Mouse (Mus musculus) heart, embryonic 15.5 days (tissue): ENCODE results near the gene Scaper. TPM values are rescaled to one million over a fixed set of nuclear protein-coding genes. Genes with fewer than 3 reads are reported as not detected.

ENCODE experiments used
- ATAC-seq: fragments of 200-750 bp; cut with Nextera tagmentation; replicated peaks from 2 replicates; pipeline ENCODE4 v1.8.0; 2017; ENCODE audit warnings: low read depth, moderate TSS enrichment; ENCODE audit not compliant: insufficient number of reproducible peaks, insufficient read depth, low FRiP score
- H3K27ac ChIP-seq: fragments of 300-500 bp; sonication (generic); 2 replicates; pipeline ENCODE4 v1.5.1; 2015; ENCODE audit warnings: mild to moderate bottlenecking, inconsistent platforms
- H3K27me3 ChIP-seq: fragments of 300-500 bp; sonication (generic); 2 replicates; pipeline ENCODE4 v1.6.1; 2015; ENCODE audit warnings: inconsistent platforms
- H3K36me3 ChIP-seq: fragments of 300-500 bp; sonication (generic); 2 replicates; pipeline ENCODE4 v1.6.1; 2015; ENCODE audit warnings: mild to moderate bottlenecking, inconsistent platforms
- H3K4me1 ChIP-seq: fragments of 300-500 bp; sonication (generic); replicated peaks from 2 replicates; pipeline ENCODE4 v1.6.1; 2015; ENCODE audit warnings: inconsistent platforms
- H3K4me2 ChIP-seq: fragments of 300-500 bp; sonication (generic); 2 replicates; pipeline ENCODE4 v1.6.1; 2015; ENCODE audit warnings: inconsistent platforms, mild to moderate bottlenecking, moderate library complexity
- H3K4me3 ChIP-seq: fragments of 300-500 bp; sonication (generic); 2 replicates; pipeline ENCODE4 v1.5.1; 2015; ENCODE audit warnings: mild to moderate bottlenecking, inconsistent platforms
- H3K9ac ChIP-seq: fragments of 300-500 bp; sonication (generic); 2 replicates; pipeline ENCODE4 v1.6.1; 2015; ENCODE audit warnings: mild to moderate bottlenecking, inconsistent platforms
- H3K9me3 ChIP-seq: fragments of 300-500 bp; sonication (generic); replicated peaks from 2 replicates; pipeline ENCODE4 v1.6.1; 2016; ENCODE audit warnings: inconsistent platforms
- WGBS: fragments of 180-500 bp; shearing (Covaris S2); methylation state at CpG from one replicate; pipeline ENCODE4 v1.1.7; 2015; ENCODE audit warnings: mixed read lengths; 5-methylcytosine and 5-hydroxymethylcytosine counted together
- polyA plus RNA-seq: library from polyadenylated mRNA; unstranded; fragments of >200 nt; fragmentation: Nextera tagmentation; extraction: Ambion mirVana; gene quantifications from 2 replicates; pipeline ENCODE4 v1.2.1, GENCODE M21; 2015

Scaper gene
- polyA plus RNA-seq, 1 experiment from 2014 or later: 8.5 TPM

GRCm38 (mm10) chr9:55545556-55546175, 392.3 kb downstream of the Scaper start:
- Histone ChIP-seq H3K9me3 (no peaks in the 10 kb centered on the region), H3K27ac (no peak overlapping the region), H3K27me3 (peaks cover 88% of the 10 kb centered on the region), H3K4me2 (peak overlapping the region; percentile 60), H3K9ac (0 out of 2 replicates have a peak overlapping the region, but pooled peaks have one; percentile 7), H3K4me1 (peaks cover 54% of the 10 kb centered on the region), H3K4me3 (peak overlapping the region; percentile 56), H3K36me3 (no peaks in the 10 kb centered on the region)
- WGBS: 8% methylated on average over 41 of the region's 41 CpGs
- ATAC-seq: no peak

- Histone ChIP-seq H3K9ac (0 out of 2 replicates have a peak overlapping the region, but pooled peaks have one; percentile 7), H3K27ac (no peak overlapping the region), H3K27me3 (peaks cover 92% of the 10 kb centered on the region), H3K36me3 (no peaks in the 10 kb centered on the region), H3K9me3 (no peaks in the 10 kb centered on the region), H3K4me3 (peak overlapping the region; percentile 56), H3K4me1 (peaks cover 55% of the 10 kb centered on the region), H3K4me2 (peak overlapping the region; percentile 60)
- WGBS: 3% methylated on average over 30 of the region's 30 CpGs
- no peak for ATAC-seq
Measured at GRCm38 (mm10) chr9:55544861-55545555, 392.9 kb downstream of the Scaper start.

GRCm38 (mm10) chr9:55543703-55544401, 394.1 kb downstream of the Scaper start:
- H3K4me3 ChIP-seq: peak overlapping the region; percentile 56
- no peak overlapping the region for H3K27ac ChIP-seq
- H3K9me3 ChIP-seq: no peaks in the 10 kb centered on the region
- 2% methylated on average over 46 of the region's 46 CpGs for WGBS
- H3K36me3 ChIP-seq: no peaks in the 10 kb centered on the region
- H3K4me2 ChIP-seq: peak overlapping the region; percentile 47
- H3K4me1 ChIP-seq: peaks cover 57% of the 10 kb centered on the region
- H3K9ac ChIP-seq: no peak overlapping the region
- ATAC-seq: no peak
- H3K27me3 ChIP-seq: peaks cover 95% of the 10 kb centered on the region

- H3K4me2 ChIP-seq: 0 out of 2 replicates have a peak overlapping the region, but pooled peaks have one; percentile 47
- H3K9me3 ChIP-seq: no peaks in the 10 kb centered on the region
Measured at GRCm38 (mm10) chr9:55543336-55543702, 394.6 kb downstream of the Scaper start.

GRCm38 (mm10) chr9:55542366-55543325, 395.3 kb downstream of the Scaper start:
- Histone ChIP-seq H3K27me3 (peaks cover 94% of the 10 kb centered on the region), H3K4me2 (peak overlapping the region; percentile 86), H3K9ac (no peak overlapping the region), H3K4me3 (peak overlapping the region; percentile 56), H3K36me3 (no peaks in the 10 kb centered on the region), H3K27ac (no peak overlapping the region), H3K9me3 (no peaks in the 10 kb centered on the region), H3K4me1 (peaks cover 57% of the 10 kb centered on the region)
- no peak for ATAC-seq
- WGBS: 4% methylated on average over 50 of the region's 59 CpGs

More at GRCm38 (mm10) chr9:55543336-55543702, 394.6 kb downstream of the Scaper start:
- Histone ChIP-seq H3K27me3 (peaks cover 95% of the 10 kb centered on the region), H3K9ac (no peak overlapping the region), H3K4me1 (peaks cover 57% of the 10 kb centered on the region), H3K27ac (no peak overlapping the region), H3K4me3 (peak overlapping the region; percentile 56; the same call in 1 of the 2 replicates), H3K36me3 (no peaks in the 10 kb centered on the region)
- 22% methylated on average over 8 of the region's 8 CpGs for WGBS
- ATAC-seq: no peak

GRCm38 (mm10) chr9:55541681-55542365, 396.1 kb downstream of the Scaper start:
- Histone ChIP-seq H3K4me3 (peak overlapping the region; percentile 56), H3K36me3 (no peaks in the 10 kb centered on the region), H3K27me3 (peaks cover 93% of the 10 kb centered on the region), H3K4me1 (peaks cover 57% of the 10 kb centered on the region), H3K9ac (no peak overlapping the region), H3K4me2 (peak overlapping the region; percentile 86), H3K9me3 (no peaks in the 10 kb centered on the region), H3K27ac (no peak overlapping the region)
- no peak for ATAC-seq
- WGBS: 1% methylated on average over 59 of the region's 59 CpGs

- peak overlapping the region; percentile 86 for H3K4me2 ChIP-seq
- H3K9ac ChIP-seq: 0 out of 2 replicates have a peak overlapping the region, but pooled peaks have one; percentile 32
- H3K4me1 ChIP-seq: peaks cover 47% of the 10 kb centered on the region
- H3K36me3 ChIP-seq: no peaks in the 10 kb centered on the region
- H3K27me3 ChIP-seq: peaks cover 90% of the 10 kb centered on the region
- H3K27ac ChIP-seq: no peak overlapping the region
- WGBS: under 1% methylated on average over 28 of the region's 28 CpGs
- peak overlapping the region; percentile 56 for H3K4me3 ChIP-seq
- ATAC-seq: peak; percentile 53
- H3K9me3 ChIP-seq: no peaks in the 10 kb centered on the region
Measured at GRCm38 (mm10) chr9:55540888-55541287, 397.0 kb downstream of the Scaper start.

- H3K9ac ChIP-seq: 0 out of 2 replicates have a peak overlapping the region, but pooled peaks have one; percentile 32
- H3K27me3 ChIP-seq: peaks cover 85% of the 10 kb centered on the region
- no peak for ATAC-seq
- no peaks in the 10 kb centered on the region for H3K9me3 ChIP-seq
- no peak overlapping the region for H3K27ac ChIP-seq
- H3K36me3 ChIP-seq: no peaks in the 10 kb centered on the region
- H3K4me3 ChIP-seq: peak overlapping the region; percentile 56
- 3% methylated on average over 12 of the region's 12 CpGs for WGBS
- H3K4me2 ChIP-seq: peak overlapping the region; percentile 86
- H3K4me1 ChIP-seq: peaks cover 42% of the 10 kb centered on the region
Measured at GRCm38 (mm10) chr9:55540391-55540770, 397.5 kb downstream of the Scaper start.

GRCm38 (mm10) chr9:55539661-55540390, 398.1 kb downstream of the Scaper start:
- Histone ChIP-seq H3K9me3 (no peaks in the 10 kb centered on the region), H3K4me1 (peaks cover 37% of the 10 kb centered on the region), H3K4me3 (peak overlapping the region; percentile 56), H3K36me3 (no peaks in the 10 kb centered on the region), H3K9ac (no peak overlapping the region), H3K27ac (no peak overlapping the region), H3K4me2 (peak overlapping the region; percentile 86; the same call in 1 of the 2 replicates), H3K27me3 (peaks cover 80% of the 10 kb centered on the region)
- ATAC-seq: no peak
- 4% methylated on average over 31 of the region's 31 CpGs for WGBS

- Histone ChIP-seq H3K36me3 (no peaks in the 10 kb centered on the region), H3K27me3 (peaks cover 72% of the 10 kb centered on the region), H3K9me3 (no peaks in the 10 kb centered on the region), H3K4me1 (peaks cover 29% of the 10 kb centered on the region), H3K4me3 (no peak overlapping the region), H3K27ac (no peak overlapping the region), H3K9ac (no peak overlapping the region), H3K4me2 (no peak overlapping the region)
- WGBS: 4% methylated on average over 1 of the region's 1 CpGs
- no peak for ATAC-seq
Measured at GRCm38 (mm10) chr9:55539006-55539405, 398.9 kb downstream of the Scaper start.
